Mouse (Mus musculus): ENCODE data around the gene Taf3. TPM values are rescaled to one million over a fixed set of nuclear protein-coding genes. Genes with fewer than 3 reads are reported as not detected.
A peak's percentile ranks its signal among the peaks of the same experiment; 100 is the strongest.

Taf3 gene
- polyA plus RNA-seq, 1 experiment from 2014 or later, result 11.4 TPM

DNA sequence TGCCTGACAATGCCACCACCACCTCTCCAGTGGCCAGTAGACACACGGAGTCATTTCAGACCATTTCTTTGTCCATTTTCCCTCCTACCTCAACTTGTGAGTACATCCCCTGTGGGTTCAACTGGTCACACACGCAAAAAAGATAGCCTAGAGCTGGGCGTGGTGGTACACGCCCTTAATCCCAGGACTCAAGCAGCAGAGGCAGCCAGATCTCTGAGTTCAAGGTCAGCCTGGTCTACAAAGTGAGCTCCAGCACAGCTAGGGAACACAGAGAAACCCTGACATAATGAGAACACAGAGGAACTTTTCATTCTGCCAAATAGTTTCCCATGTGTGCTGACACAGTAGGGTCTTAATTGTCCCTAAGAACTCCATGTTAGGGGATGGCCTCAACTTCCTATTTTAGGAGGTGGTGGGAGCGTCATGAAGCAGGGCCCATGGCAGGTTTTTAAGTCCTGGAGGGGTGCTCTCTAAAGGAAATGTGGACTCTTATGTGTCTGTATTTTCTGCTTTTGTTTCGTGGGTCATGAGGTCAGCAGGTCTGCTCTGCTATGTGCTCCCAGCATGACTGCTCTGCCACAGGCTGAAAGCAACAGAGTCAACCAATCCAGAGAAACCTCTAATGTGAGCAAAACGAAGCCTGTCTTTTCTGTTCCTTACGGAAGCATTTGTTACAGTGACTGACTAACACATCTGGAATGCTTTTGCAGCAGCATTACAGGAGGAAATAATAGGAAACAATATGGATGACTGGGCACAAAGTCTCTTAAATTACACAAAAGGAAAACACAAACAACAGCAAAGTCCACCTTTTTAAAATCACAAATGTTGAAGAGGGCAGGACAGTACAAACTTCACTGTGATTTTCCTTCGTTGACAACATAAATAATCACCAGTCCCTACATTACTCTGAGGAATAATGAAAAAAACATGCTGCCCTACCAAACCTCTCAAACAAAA, 92.5 kb downstream of the Taf3 start:
- 49% methylated on average over 9 of the region's 9 CpGs for WGBS
- H3K27ac ChIP-seq (ENCODE audit: low read depth, low read length), result no peak overlapping the region
- H3K9me3 ChIP-seq (ENCODE audit: control insufficient read depth, low read length), result no peaks in the 10 kb centered on the region
- no peak overlapping the region for H3K4me2 ChIP-seq (ENCODE audit: low read length)
- peaks cover 4% of the 10 kb centered on the region for H3K4me1 ChIP-seq (ENCODE audit: control insufficient read depth, insufficient read depth, low read depth, low read length)
- H3K27me3 ChIP-seq (replicated peaks; ENCODE audit: control insufficient read depth, insufficient read depth, low read length), result no peaks in the 10 kb centered on the region
- ATAC-seq, result 0 out of 2 replicates have a peak, but pooled peaks have one; percentile 25
- H3K4me3 ChIP-seq (ENCODE audit: low read length), result no peak overlapping the region
- no peak overlapping the region for H3K9ac ChIP-seq (ENCODE audit: low read depth, low read length)
- H3K36me3 ChIP-seq (ENCODE audit: control insufficient read depth, insufficient read depth, low read length), result no peaks in the 10 kb centered on the region

- H3K4me1 ChIP-seq (ENCODE audit: control insufficient read depth, insufficient read depth, low read depth, low read length), result no peaks in the 10 kb centered on the region
- no peaks in the 10 kb centered on the region for H3K27me3 ChIP-seq (replicated peaks; ENCODE audit: control insufficient read depth, insufficient read depth, low read length)
- H3K9ac ChIP-seq (ENCODE audit: low read depth, low read length), result no peak overlapping the region
- no peak overlapping the region for H3K4me2 ChIP-seq (ENCODE audit: low read length)
- no peaks in the 10 kb centered on the region for H3K9me3 ChIP-seq (ENCODE audit: control insufficient read depth, low read length)
- no peak overlapping the region for H3K4me3 ChIP-seq (ENCODE audit: low read length)
- H3K36me3 ChIP-seq (ENCODE audit: control insufficient read depth, insufficient read depth, low read length), result no peaks in the 10 kb centered on the region; the same call in 1 of the 2 replicates
- no peak for ATAC-seq
- WGBS, result 85% methylated on average over 3 of the region's 3 CpGs
- no peak overlapping the region for H3K27ac ChIP-seq (ENCODE audit: low read depth, low read length)
Observed at GRCm38 (mm10) chr2:9946739-9947138, 101.7 kb downstream of the Taf3 start.

DNA sequence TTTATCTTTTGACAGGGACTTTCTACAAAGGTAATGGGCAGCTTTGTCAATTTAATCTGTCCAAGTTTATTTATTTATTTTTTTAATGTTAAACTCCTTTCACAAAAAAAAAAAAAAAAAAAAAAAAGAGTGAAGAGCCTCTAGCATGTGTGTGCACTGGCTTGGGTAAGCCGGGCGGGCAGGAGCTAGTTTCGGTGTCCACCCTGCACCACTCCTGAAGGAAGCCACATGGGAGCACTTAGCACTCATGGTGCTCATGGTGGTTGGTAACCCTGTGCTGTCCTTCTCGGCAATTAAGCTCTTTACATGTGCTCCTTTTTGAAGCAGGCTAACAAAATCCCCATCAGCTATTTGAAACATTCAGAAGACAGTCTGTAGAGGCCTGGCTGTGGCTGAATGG, 102.8 kb downstream of the Taf3 start:
- no peak for ATAC-seq
- Histone ChIP-seq H3K36me3 (ENCODE audit: control insufficient read depth, insufficient read depth, low read length) (no peaks in the 10 kb centered on the region; the same call in 1 of the 2 replicates), H3K4me3 (ENCODE audit: low read length) (no peak overlapping the region), H3K9me3 (ENCODE audit: control insufficient read depth, low read length) (no peaks in the 10 kb centered on the region), H3K27me3 (replicated peaks; ENCODE audit: control insufficient read depth, insufficient read depth, low read length) (no peaks in the 10 kb centered on the region), H3K4me1 (ENCODE audit: control insufficient read depth, insufficient read depth, low read depth, low read length) (no peaks in the 10 kb centered on the region), H3K27ac (ENCODE audit: low read depth, low read length) (no peak overlapping the region), H3K9ac (ENCODE audit: low read depth, low read length) (no peak overlapping the region), H3K4me2 (ENCODE audit: low read length) (no peak overlapping the region)
- 92% methylated on average over 4 of the region's 4 CpGs for WGBS

GRCm38 (mm10) chr2:9943011-9943410, 105.4 kb downstream of the Taf3 start:
- 90% methylated on average over 1 of the region's 1 CpGs for WGBS
- no peak overlapping the region for H3K4me2 ChIP-seq (ENCODE audit: low read length)
- no peak for ATAC-seq
- H3K9ac ChIP-seq (ENCODE audit: low read depth, low read length), result no peak overlapping the region
- no peaks in the 10 kb centered on the region for H3K4me1 ChIP-seq (ENCODE audit: control insufficient read depth, insufficient read depth, low read depth, low read length)
- no peaks in the 10 kb centered on the region for H3K36me3 ChIP-seq (ENCODE audit: control insufficient read depth, insufficient read depth, low read length)
- H3K27me3 ChIP-seq (replicated peaks; ENCODE audit: control insufficient read depth, insufficient read depth, low read length), result no peaks in the 10 kb centered on the region
- H3K9me3 ChIP-seq (ENCODE audit: control insufficient read depth, low read length), result no peaks in the 10 kb centered on the region
- H3K27ac ChIP-seq (ENCODE audit: low read depth, low read length), result no peak overlapping the region
- no peak overlapping the region for H3K4me3 ChIP-seq (ENCODE audit: low read length)

- Histone ChIP-seq H3K4me2 (ENCODE audit: low read length) (no peak overlapping the region), H3K4me3 (ENCODE audit: low read length) (no peak overlapping the region), H3K4me1 (ENCODE audit: control insufficient read depth, insufficient read depth, low read depth, low read length) (no peaks in the 10 kb centered on the region), H3K9me3 (ENCODE audit: control insufficient read depth, low read length) (no peaks in the 10 kb centered on the region), H3K27me3 (replicated peaks; ENCODE audit: control insufficient read depth, insufficient read depth, low read length) (no peaks in the 10 kb centered on the region), H3K36me3 (ENCODE audit: control insufficient read depth, insufficient read depth, low read length) (no peaks in the 10 kb centered on the region), H3K27ac (ENCODE audit: low read depth, low read length) (no peak overlapping the region), H3K9ac (ENCODE audit: low read depth, low read length) (no peak overlapping the region)
- no peak for ATAC-seq
- WGBS, result 85% methylated on average over 4 of the region's 4 CpGs
Observed at GRCm38 (mm10) chr2:9939250-9939649, 109.1 kb downstream of the Taf3 start.

GRCm38 (mm10) chr2:9935965-9936364, 112.4 kb downstream of the Taf3 start:
- 0 out of 2 replicates have a peak, but pooled peaks have one; percentile 40 for ATAC-seq
- no peaks in the 10 kb centered on the region for H3K4me1 ChIP-seq (ENCODE audit: control insufficient read depth, insufficient read depth, low read depth, low read length)
- no peak overlapping the region for H3K9ac ChIP-seq (ENCODE audit: low read depth, low read length)
- H3K27me3 ChIP-seq (replicated peaks; ENCODE audit: control insufficient read depth, insufficient read depth, low read length), result no peaks in the 10 kb centered on the region
- 20% methylated on average over 1 of the region's 1 CpGs for WGBS
- no peak overlapping the region for H3K4me2 ChIP-seq (ENCODE audit: low read length)
- no peaks in the 10 kb centered on the region for H3K36me3 ChIP-seq (ENCODE audit: control insufficient read depth, insufficient read depth, low read length)
- H3K27ac ChIP-seq (ENCODE audit: low read depth, low read length), result no peak overlapping the region
- no peaks in the 10 kb centered on the region for H3K9me3 ChIP-seq (ENCODE audit: control insufficient read depth, low read length)
- H3K4me3 ChIP-seq (ENCODE audit: low read length), result no peak overlapping the region

DNA sequence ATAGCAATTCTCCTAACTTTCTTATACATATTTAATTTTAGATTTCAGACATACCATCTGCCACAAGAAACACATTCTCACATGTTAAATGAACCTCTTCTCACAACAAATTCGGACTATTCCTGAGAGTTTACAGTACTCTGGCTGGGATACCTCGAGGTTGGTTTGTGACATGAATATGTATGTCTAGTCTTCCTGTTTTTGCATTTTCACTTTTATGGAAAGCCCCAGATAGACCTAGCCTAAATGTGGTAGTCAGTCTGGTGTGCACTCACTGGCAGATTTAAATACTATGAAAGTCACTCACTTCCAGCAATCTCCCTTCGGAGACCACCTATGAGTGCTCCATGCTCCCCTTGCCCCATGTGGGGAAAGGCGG, 121.5 kb downstream of the Taf3 start:
- H3K4me3 ChIP-seq (ENCODE audit: low read length), result no peak overlapping the region
- no peak overlapping the region for H3K27ac ChIP-seq (ENCODE audit: low read depth, low read length)
- ATAC-seq, result no peak
- no peaks in the 10 kb centered on the region for H3K9me3 ChIP-seq (ENCODE audit: control insufficient read depth, low read length)
- no peaks in the 10 kb centered on the region for H3K36me3 ChIP-seq (ENCODE audit: control insufficient read depth, insufficient read depth, low read length)
- H3K9ac ChIP-seq (ENCODE audit: low read depth, low read length), result no peak overlapping the region
- no peaks in the 10 kb centered on the region; the same call in 1 of the 2 replicates for H3K4me1 ChIP-seq (ENCODE audit: control insufficient read depth, insufficient read depth, low read depth, low read length)
- no peaks in the 10 kb centered on the region for H3K27me3 ChIP-seq (replicated peaks; ENCODE audit: control insufficient read depth, insufficient read depth, low read length)
- no peak overlapping the region for H3K4me2 ChIP-seq (ENCODE audit: low read length)
- WGBS, result 68% methylated on average over 4 of the region's 4 CpGs

GRCm38 (mm10) chr2:9926194-9926904, 122.0 kb downstream of the Taf3 start:
- H3K4me3 ChIP-seq (ENCODE audit: low read length), result no peak overlapping the region
- H3K27me3 ChIP-seq (replicated peaks; ENCODE audit: control insufficient read depth, insufficient read depth, low read length), result no peaks in the 10 kb centered on the region
- H3K4me1 ChIP-seq (ENCODE audit: control insufficient read depth, insufficient read depth, low read depth, low read length), result no peaks in the 10 kb centered on the region; the same call in 1 of the 2 replicates
- no peak overlapping the region for H3K9ac ChIP-seq (ENCODE audit: low read depth, low read length)
- no peak overlapping the region for H3K4me2 ChIP-seq (ENCODE audit: low read length)
- no peaks in the 10 kb centered on the region for H3K9me3 ChIP-seq (ENCODE audit: control insufficient read depth, low read length)
- WGBS, result 51% methylated on average over 7 of the region's 7 CpGs
- H3K36me3 ChIP-seq (ENCODE audit: control insufficient read depth, insufficient read depth, low read length), result no peaks in the 10 kb centered on the region
- no peak overlapping the region for H3K27ac ChIP-seq (ENCODE audit: low read depth, low read length)
- ATAC-seq, result no peak

Data from hindbrain, embryonic 16.5 days (tissue).